Mouse (Mus musculus) stomach, postnatal 0 days (tissue): ENCODE measurements at regions not wholly inside any gene's neighbourhood (a gene's known extent, or its start where the extent isn't known, plus 50 kb on each side); places are given as distances from the start of the nearest gene placed in this dataset.

Source experiments
- ATAC-seq: fragments of 200-750 bp; cut with Nextera tagmentation; 2 replicates; pipeline ENCODE4 v1.8.0; 2017; ENCODE audit not compliant: low FRiP score, low TSS enrichment
- DNase-seq: peaks from one replicate; pipeline ENCODE4 v3.0.0-alpha.2; 2016; ENCODE audit warnings: low spot score
- H3K27ac ChIP-seq: fragments of 300-500 bp; sonication (generic); replicated peaks from 2 replicates; pipeline ENCODE4 v1.5.1; 2014; ENCODE audit warnings: mild to moderate bottlenecking, control low read depth
- H3K27me3 ChIP-seq: fragments of 300-500 bp; sonication (generic); 2 replicates; pipeline ENCODE4 v1.6.1; 2014; ENCODE audit warnings: low read length; ENCODE audit not compliant: control insufficient read depth, insufficient read depth
- H3K36me3 ChIP-seq: fragments of 300-500 bp; sonication (generic); 2 replicates; pipeline ENCODE4 v1.6.1; 2014; ENCODE audit warnings: low read length, mixed read lengths; ENCODE audit not compliant: control insufficient read depth, insufficient read depth
- H3K4me1 ChIP-seq: fragments of 300-500 bp; sonication (generic); replicated peaks from 2 replicates; pipeline ENCODE4 v1.6.1; 2014; ENCODE audit warnings: antibody characterized with exemption; ENCODE audit not compliant: control insufficient read depth, insufficient read depth
- H3K4me2 ChIP-seq: fragments of 300-500 bp; sonication (generic); replicated peaks from 2 replicates; pipeline ENCODE4 v1.6.1; 2014; ENCODE audit warnings: low read depth, mild to moderate bottlenecking, control low read depth, moderate library complexity
- H3K4me3 ChIP-seq: fragments of 300-500 bp; sonication (generic); 2 replicates; pipeline ENCODE4 v1.5.1; 2014; ENCODE audit warnings: low read depth, low read length, control low read depth
- H3K9ac ChIP-seq: fragments of 300-500 bp; sonication (generic); 2 replicates; pipeline ENCODE4 v1.6.1; 2014; ENCODE audit warnings: mild to moderate bottlenecking, low read length, control low read depth, mixed read lengths
- H3K9me3 ChIP-seq: fragments of 300-500 bp; sonication (generic); 2 replicates; pipeline ENCODE4 v1.6.1; 2016; ENCODE audit warnings: low read length; ENCODE audit not compliant: control insufficient read depth
- CTCF ChIP-seq: IDR thresholded peaks from 2 replicates; pipeline ENCODE4 v1.5.1; 2016; ENCODE audit warnings: antibody characterized with exemption, low read depth, mild to moderate bottlenecking, moderate library complexity
- EP300 ChIP-seq: optimal IDR thresholded peaks from 2 replicates; pipeline ENCODE3; 2016; ENCODE audit warnings: antibody characterized with exemption
- WGBS: fragments of 180-500 bp; shearing (Covaris S2); extraction: QIAGEN DNeasy Blood & Tissue Kit; methylation state at CpG from one replicate; pipeline ENCODE4 v1.1.7; 2014; 5-methylcytosine and 5-hydroxymethylcytosine counted together

GRCm38 (mm10) chr4:101359119-101359518 lies 60.0 kb upstream of the Ak4 start:
- ATAC-seq (no peak), DNase-seq (no peak)
- Histone ChIP-seq H3K9me3 (no peaks in the 10 kb centered on the region), H3K4me1 (no peaks in the 10 kb centered on the region), H3K36me3 (no peaks in the 10 kb centered on the region), H3K9ac (no peak overlapping the region), H3K4me2 (no peak overlapping the region), H3K27ac (no peak overlapping the region), H3K27me3 (no peaks in the 10 kb centered on the region), H3K4me3 (no peak overlapping the region)
- WGBS = 94% methylated on average over 5 of the region's 5 CpGs
- TF ChIP-seq CTCF (no peak), EP300 (no peak)

GRCm38 (mm10) chr4:101358525-101358924 lies 60.6 kb upstream of the Ak4 start:
- no peaks in the 10 kb centered on the region for H3K9me3 ChIP-seq
- no peaks in the 10 kb centered on the region for H3K36me3 ChIP-seq
- TF ChIP-seq EP300 (no peak), CTCF (no peak)
- no peak overlapping the region for H3K4me3 ChIP-seq
- 97% methylated on average over 3 of the region's 3 CpGs for WGBS
- no peak for DNase-seq
- H3K27me3 ChIP-seq = no peaks in the 10 kb centered on the region
- H3K4me1 ChIP-seq = no peaks in the 10 kb centered on the region
- H3K9ac ChIP-seq = no peak overlapping the region
- H3K4me2 ChIP-seq = no peak overlapping the region
- H3K27ac ChIP-seq = no peak overlapping the region
- no peak for ATAC-seq

DNA sequence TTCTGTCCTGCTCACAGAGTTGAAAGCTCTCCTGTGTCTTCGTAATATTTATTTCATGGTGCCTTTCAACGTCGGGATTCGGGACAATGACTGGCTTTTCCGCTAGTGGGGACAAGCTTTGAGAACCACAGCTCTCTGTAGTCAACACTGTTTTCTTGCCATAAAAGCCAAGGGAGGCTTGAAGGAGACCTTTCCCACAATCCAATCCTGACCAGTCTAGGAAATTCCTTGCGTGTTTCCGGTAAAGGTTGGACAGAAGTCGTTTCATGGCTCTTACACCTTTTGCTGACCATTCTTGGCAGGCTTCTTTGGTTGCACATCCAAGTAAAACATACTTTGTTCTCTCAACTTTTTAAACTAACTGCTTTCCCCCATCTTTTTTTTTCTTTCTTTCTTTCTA lies 61.2 kb upstream of the Ak4 start:
- no peak for ATAC-seq
- TF ChIP-seq EP300 (no peak), CTCF (no peak)

DNA sequence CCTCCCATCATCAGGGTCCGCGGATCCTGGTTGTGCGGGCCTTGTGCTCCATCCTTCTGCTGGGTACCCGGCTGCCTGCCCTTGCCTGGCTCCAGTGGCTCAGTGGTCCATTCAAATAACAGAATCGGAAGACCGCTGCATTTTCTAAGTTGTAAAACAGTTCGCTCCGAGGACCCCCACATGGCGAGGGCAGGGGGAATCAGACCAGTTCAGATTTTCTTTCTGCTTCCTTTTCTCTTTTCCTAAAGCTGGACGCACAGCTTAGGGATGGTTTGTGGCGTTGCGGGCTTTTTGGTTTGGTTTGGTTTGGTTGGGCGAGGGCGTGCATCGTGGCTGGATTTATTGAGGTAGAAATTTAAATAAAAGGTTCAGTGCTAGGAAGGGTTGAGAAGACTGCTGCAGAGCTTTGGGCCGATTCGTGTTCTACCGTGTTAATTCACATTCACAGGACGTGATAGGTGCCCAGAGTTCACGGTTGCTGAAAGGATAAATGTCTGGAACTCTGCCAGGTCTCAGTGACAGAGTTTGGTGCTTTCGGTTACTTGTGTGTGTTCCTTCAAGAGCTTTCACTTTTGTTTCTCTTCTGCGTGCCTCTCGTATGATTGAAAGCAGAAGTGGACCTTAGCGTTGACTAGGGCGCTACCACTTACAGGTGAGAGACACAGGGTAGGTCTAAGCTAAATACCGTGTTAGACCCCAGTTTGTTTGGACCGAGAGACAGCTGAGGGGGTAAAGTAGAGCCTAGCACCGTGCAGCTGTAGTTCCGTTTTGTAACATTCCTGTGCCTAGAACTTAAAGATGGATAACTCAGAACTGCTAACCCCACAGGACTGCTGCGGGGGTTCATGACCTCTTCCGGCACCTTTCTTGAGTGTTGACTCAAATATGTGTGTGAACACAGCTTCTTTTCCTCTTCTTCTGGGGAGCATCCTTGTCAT lies 61.9 kb upstream of the Ak4 start:
- Histone ChIP-seq H3K9me3 (no peaks in the 10 kb centered on the region), H3K4me1 (no peaks in the 10 kb centered on the region), H3K9ac (peak overlapping the region; percentile 97), H3K27ac (peak overlapping the region; percentile 98), H3K4me2 (peak overlapping the region; percentile 90), H3K4me3 (peak overlapping the region; percentile 89), H3K36me3 (no peaks in the 10 kb centered on the region), H3K27me3 (no peaks in the 10 kb centered on the region)
- DNase-seq = peak; percentile 41
- 4% methylated on average over 31 of the region's 31 CpGs for WGBS
- TF ChIP-seq EP300 = no peak
- TF ChIP-seq CTCF = no peak
- ATAC-seq = peak; percentile 18; the same call in 1 of the 2 replicates

More for the DNA sequence above, 61.2 kb upstream of the Ak4 start:
- DNase-seq = no peak
- H3K27ac ChIP-seq = peak overlapping the region; percentile 98
- no peaks in the 10 kb centered on the region for H3K27me3 ChIP-seq
- H3K9me3 ChIP-seq = no peaks in the 10 kb centered on the region
- H3K4me1 ChIP-seq = no peaks in the 10 kb centered on the region
- H3K36me3 ChIP-seq = no peaks in the 10 kb centered on the region
- peak overlapping the region; percentile 90 for H3K4me2 ChIP-seq
- no peak overlapping the region for H3K9ac ChIP-seq
- 68% methylated on average over 8 of the region's 8 CpGs for WGBS
- H3K4me3 ChIP-seq = peak overlapping the region; percentile 89

GRCm38 (mm10) chr4:101356093-101356953 lies 62.8 kb upstream of the Ak4 start:
- Histone ChIP-seq H3K4me2 (peak overlapping the region; percentile 90), H3K4me1 (no peaks in the 10 kb centered on the region), H3K27me3 (no peaks in the 10 kb centered on the region), H3K9ac (peak overlapping the region; percentile 97), H3K9me3 (no peaks in the 10 kb centered on the region), H3K36me3 (no peaks in the 10 kb centered on the region), H3K27ac (peak overlapping the region; percentile 98), H3K4me3 (peak overlapping the region; percentile 89)
- under 1% methylated on average over 73 of the region's 107 CpGs for WGBS
- TF ChIP-seq CTCF (no peak), EP300 (no peak)
- ATAC-seq (peak; percentile 84), DNase-seq (peak; percentile 84)
